Mouse (Mus musculus) adrenal gland, adult (tissue): ENCODE measurements at regions not wholly inside any gene's neighbourhood (a gene's known extent, or its start where the extent isn't known, plus 50 kb on each side); places are given as distances from the start of the nearest gene placed in this dataset.
"Not testable (repeated sequence)": the region's sequence is repeated elsewhere in the genome, so short reads cannot be mapped to it uniquely, and the experiment has no call there.

ENCODE experiments used
- DNase-seq, 2 experiments: peaks; one replicate each; pipeline ENCODE4 v3.0.0; 2022 to 2023; ENCODE audit warnings: low spot score in 1 of 2; ENCODE audit not compliant: inconsistent age in 2 of 2

DNA sequence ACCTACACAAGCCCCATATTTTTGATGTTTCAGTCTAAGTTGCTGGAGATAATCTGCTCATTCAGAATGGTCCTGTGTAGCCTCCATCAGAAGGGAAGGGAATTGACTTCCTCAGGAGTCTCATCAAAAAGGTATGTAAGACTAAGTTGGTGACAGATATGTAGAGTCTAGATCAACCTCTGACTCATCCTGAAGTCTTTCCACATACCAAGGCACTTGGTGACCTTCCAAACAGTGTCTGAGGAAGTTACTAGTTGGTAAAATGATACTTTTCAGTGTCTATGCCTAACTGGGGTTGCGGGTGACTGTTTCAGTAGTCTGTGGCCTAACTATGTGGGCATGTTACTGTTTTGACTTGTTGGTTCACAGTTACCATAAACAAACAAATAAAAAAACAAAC, 133.0 kb upstream of the Plcb4 start:
- peak in 1 of 2 experiments; percentile 52 for DNase-seq

DNA sequence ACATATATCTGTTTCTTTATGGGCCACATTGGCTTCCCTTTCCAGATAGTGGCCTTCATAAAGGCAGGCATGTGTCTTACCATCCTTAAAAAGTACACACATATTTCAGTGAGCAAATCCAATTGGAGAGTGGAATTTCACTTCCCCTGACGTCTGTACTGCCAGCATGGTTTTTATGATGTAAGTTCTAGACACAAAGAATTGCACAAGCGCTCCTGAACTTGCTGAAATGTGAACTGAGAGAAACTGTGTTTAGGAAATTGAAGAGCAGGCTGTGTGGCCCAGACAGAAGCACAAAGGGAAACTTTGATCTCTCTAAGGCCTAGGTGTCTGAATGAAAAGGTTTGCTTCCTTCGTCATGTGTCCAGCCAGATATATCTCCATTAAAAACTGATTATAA, 129.2 kb upstream of the Plcb4 start:
- no peak for DNase-seq

DNA sequence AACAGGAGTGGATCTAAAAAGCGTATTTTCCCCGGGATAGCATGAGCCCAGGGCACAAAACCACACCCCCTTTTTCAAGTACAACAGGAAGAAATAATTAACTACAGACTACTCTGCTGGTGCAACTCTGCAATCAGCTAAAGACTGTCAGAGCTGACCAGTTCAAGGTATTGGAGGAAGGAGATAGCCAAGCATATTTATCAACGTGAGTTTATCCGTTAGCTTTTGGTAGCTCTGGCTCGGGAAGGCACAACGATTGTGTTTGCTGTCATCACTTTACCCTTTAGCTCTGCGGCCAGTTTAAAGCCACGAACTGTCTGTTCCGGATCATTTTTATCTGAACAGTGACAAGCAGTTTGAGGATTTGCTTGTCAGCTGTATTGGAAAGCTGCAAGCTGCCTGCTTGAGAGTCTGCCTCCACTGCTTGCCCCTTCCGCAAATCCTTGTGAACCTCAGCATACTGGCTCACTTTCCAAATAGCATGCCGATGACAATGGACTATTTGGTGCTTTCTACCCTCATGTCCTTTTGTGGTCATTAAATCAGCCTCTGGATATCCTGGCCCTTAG, 122.4 kb upstream of the Plcb4 start:
- peak; percentile 20 to 71 for DNase-seq

DNA sequence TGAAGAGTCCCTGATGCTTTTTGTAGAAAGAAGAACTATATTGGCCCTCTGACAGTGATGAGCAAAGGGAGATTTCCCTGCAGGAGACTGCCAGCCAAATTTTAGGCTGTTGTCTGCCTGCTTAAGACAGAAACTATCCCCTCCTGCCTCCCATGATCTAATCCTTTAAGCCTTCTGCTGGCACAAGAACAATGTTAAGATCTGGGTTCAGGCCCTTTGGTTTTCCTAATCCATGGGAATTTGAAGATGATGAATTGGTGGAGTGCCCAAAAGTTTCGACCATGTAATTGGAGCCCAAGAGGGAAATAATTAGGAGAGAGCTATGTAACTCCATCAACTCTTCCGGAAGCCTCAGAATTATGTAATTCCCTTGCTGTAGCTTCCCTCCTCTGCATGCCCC, 120.8 kb upstream of the Plcb4 start:
- peak in 1 of 2 experiments; percentile 29 for DNase-seq

DNA sequence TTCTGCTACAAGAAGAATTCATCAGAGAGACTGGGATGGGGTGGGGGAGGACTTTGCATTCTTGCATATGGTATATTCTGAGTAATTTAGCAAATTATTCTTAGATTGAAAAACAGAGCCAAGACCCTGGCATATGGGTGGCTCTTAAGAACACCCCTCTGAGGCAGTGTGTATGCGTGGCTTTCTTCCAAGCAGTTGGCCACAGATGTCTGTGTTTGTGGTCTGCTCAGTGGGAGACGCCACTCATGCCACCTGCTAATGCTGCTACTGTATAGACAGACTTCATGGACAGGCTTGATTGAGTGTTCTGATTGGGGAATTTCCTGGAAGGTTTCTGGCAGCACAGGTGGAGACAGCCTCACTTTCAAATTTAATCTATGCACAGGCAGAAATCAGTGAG, 117.8 kb upstream of the Plcb4 start:
- no peak for DNase-seq

DNA sequence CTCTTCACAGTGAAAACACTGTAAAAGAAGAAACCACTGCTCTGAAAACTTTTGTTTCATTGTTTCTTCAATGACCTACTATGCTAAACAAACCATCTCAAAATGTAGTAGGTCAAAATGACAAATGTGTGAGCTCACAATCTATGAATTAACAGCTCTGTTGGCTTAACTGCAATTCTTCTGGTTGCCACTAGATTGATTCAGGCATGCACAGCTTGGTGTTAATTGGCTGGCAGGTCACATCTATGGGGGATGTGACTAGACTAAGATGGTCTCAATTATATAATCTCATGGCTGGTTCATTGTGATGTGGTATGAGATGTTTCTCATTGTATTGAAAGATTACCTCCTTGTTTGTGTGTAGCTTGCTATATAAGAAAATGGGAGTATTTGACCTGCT, 116.9 kb upstream of the Plcb4 start:
- no peak for DNase-seq

DNA sequence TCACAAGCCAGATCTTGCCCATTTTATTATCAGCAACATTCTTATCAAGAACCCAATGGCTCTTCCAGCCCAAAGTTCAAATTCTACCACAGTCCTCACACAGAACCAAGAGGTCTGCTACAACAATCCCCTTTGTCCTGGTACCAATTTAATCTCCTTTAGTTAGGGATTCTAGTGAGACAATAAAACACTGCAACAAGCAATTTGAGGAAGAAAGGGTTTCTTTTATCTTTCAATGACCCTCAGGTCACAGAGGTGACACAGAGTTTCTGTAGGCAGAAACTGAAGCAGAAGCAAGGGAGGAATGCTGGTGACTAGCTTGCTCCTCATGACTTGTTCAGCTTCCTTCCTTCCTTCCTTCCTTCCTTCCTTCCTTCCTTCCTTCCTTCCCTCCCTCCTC, 113.9 kb upstream of the Plcb4 start:
- DNase-seq = no peak

DNA sequence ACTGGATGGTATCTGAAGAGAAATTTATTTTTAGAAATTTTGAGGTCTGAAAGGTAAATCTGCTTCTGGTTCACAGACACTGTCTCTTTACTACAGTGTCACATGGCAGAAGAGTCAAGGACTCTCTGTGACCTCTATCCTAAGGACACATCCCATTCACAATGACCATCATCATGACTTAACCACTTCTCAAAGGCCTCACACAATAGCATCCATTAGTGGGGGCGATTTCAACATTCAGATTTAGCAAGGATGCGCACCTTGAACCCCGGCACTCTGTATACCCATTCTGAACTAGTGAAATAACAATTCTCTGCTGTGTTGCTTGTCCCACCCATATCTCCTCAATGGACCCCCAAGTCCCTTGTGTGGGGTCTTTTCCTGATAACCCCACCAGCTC, 110.8 kb upstream of the Plcb4 start:
- no peak for DNase-seq

DNA sequence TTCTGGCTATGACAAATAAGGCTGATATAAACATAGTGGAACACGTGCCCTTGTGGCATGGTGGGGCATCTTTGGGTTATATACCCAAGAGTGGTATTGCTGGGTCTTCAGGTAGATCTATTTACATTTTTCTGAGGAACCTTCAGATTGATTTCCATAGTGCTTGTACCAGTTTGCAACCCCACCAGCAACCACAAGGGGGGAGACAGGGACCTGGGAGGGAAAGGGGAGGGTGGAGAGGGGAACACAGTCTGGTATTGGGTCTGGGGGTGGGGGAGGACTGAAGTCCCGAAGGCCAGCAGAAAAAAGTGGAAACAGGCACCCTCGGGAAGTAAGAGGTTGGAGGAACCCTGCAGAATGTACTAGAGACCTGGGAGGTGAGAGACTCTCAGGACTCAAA, 105.8 kb upstream of the Plcb4 start:
- peak in 1 of 2 experiments; percentile 42 for DNase-seq

DNA sequence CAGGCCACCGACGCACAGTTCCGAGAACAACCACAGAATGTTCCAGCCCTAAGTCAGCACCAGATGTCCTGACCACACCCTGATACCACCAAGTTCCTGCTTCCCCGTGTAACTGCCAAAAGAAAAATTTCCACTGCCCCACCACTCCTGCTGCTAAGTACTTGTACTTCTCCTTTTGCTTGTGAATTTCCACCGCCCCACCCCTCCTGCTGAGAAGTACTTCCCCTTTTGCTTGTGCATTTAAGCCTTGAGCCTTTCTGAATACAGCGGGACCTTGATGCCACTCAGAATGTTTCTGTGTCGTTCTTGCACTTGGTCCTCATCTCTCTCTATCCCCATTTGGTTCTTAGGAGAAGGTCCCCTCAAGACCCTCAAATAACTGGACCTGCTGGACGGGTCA, 100.8 kb upstream of the Plcb4 start:
- not testable (repeated sequence) for DNase-seq

DNA sequence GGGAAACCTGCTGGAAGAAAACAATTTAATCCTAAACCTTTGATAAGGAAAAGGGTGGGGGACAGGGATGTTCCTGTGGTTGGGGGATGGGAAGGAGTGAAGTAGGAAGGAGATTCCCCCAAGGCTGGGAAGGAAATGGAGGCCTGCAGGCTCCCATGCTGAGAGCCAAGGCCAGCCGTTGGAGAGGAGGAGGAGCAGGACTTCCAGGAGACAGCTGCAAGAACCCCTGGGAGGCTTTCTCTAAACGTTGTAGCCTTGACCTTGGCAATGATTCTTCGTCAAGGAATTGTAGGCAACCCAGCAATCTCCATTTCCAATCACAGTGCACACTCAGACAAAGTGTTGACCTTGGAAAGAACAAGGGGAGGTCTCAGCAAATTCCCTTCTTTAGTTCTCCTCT, 99.5 kb upstream of the Plcb4 start:
- peak in 1 of 2 experiments; percentile 58 for DNase-seq

DNA sequence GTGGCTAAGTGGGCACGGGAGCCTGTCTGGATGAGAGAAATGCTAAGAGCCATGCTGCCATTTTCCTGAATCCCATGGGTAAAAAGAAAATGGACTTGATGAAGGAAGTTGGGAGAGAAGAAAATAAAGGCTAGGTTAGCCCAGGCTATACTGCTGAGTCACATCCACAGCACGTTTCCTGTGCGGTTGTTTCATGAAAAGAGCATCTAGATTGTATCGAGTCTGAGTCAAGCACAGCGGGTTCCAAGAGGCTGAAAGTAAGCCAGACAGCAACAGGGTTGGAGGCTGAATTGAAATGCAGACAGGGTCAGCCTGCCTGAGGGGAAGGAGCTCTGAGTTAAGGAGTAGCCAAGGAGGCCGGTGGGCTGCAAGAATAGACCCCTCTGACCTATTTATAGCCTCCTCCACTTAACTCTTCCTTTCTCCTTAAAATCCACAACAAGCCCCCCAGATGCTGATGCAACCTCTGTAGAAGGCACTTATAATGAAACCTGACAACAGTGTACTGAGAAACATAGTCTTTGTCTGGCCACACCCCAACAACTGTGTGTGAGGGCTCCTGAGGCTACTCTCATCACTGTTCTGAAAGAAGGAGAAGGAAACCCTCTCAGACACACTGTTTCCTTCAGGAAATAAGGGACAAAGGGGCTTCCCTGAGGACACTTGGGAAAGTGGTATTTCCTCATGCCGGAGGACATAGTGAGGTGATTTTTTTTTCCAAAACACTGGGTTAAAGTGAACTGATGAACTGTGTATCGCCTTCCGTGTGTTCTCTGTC, 98.7 kb upstream of the Plcb4 start:
- peak in 1 of 2 experiments; percentile 48 for DNase-seq

DNA sequence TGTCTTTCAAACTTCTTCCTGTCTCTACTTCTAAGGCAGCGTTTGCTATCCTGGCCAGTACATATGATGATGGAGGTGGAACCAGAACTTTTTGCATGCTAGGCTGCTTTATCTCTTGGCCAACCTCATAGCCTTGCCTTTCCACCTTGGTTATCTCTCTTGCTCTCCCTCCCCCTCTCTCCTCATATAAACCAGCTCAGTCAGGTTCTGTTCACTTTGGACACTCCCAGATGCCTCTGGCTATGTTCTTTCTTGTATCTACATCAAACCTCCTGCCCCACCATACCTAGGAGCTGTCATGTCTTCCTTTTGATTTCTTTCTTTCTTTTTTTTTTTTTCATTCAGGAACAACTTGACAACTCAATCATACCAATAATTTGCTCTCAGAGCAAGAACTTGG, 98.0 kb upstream of the Plcb4 start:
- DNase-seq = peak in 1 of 2 experiments; percentile 27

DNA sequence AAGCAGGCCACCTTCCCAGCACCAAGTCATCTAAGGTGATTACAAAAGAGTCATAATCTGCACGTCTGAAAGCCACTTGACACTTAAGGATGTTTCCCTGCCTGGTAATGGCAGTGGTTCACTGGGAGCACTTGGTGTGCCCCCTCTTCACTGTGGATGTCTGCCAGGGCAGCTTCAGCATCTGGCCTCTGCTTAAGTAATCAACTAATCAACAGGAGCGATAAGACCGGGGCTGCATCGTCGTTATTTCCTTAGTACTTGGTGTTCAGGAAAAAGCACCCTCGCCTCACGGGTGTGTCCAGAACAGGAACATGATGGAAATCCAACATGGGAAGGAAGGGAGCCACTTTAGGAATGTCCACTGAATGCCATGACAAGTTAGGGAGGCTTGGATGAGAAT, 97.1 kb upstream of the Plcb4 start:
- peak; percentile 42 to 71 for DNase-seq

DNA sequence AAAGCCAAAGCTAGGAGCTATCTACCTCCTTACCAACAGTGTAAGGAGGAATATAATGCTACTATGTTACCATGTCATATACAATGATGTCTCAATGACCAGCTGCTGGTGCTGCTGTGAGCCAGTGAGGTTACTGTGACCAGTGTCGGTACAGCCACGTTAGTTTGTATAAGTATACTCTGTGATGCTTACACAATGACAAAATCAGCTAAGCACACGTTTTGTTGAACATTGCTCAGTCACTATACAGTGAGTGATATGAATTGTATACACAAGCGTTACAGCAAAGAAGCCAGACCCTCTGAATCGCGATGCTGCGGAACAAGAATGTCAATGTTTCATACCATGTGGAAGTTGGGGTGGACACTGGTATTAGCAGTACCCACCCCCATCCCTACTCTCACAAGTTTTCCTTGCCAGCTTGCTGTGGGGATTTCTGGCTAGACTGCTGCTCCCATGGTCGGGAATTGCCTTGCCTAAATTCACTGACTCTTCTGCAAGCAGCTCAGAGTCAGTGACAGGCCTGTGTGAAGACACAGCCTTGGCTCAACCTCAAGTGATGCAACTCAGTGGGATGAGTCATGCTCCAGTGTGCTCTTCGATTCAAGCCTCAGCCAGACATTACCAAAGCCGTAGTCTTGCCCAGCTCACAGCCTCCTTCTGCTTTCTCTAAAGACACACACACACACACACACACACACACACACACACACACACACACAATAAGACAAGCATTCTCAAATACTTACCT, 96.5 kb upstream of the Plcb4 start:
- DNase-seq = peak; percentile 89 to 95

DNA sequence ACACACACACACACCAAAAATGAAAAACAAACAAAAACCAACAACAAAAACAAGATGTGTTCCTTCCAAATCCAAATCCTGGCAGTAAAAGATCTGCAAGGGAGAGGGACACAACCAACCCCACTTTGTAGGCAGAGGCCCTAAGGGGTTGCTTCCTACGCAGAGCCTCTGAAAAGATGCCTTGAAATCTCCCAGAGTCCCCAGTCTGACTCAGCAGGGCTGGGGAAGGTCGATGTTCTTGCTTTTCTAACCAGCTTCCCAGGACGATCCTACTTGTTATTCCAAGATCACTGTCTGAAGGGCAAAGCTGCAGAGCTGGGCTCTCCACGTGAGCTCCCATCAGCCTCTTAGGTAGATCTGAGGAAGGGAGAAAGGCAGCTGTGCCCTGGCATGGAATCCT, 94.6 kb upstream of the Plcb4 start:
- peak in 1 of 2 experiments; percentile 67 for DNase-seq

DNA sequence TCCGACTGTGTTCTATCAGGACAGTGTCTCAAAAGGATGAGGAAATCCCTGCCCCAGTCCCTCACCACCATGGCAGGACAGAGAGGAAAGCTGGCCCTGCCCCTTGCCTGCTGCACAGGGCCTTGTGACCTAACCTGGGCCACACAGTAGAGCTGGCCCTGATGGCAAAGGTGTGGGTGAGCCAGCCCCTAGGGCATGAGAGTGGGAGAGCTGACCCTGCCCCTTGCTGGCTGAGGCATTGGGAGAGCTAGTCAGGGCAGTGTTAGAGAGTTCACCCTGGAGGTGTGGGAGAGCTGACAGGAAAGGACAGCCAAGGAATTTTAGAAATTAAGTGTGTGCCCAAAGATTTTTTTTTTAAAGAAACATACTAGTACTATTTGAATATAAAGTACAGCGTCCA, 90.5 kb upstream of the Plcb4 start:
- DNase-seq = no peak

DNA sequence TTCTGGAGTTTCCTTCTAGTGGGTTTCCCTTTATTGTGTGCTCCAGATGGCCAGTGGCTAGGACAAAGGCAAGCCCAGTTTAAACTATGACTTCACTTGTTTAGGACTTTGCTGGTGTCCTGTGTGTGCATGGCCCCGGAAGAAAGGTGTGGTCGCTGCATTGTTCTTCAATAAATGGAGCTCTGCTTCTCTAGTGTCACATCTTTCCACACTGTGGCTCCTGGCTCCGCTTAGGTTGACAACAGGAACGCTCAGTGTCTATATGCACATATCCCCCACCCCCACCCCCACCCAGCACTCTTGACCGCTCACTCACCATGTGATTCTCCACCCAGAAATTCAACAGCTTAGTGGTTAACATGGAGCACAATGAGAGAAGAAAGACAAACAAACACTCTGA, 87.2 kb upstream of the Plcb4 start:
- DNase-seq = no peak

DNA sequence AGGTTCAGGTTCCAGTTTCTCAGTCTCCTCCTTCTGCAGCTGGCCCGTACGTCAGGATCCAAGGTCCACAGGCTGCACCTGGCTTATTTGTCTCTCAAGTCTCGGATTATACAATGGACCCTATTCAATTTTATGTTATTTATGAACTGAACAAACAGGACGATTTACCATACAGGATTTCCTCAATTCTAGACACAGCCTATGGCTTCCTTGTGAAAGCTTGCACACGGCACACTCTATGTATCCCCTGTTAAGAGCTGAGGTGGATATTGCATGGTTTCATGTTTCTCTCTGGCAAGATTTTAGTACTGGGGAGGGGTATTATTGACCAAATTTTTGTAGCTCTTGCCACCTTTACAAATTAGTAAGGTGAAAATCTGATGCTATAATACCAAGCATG, 81.6 kb upstream of the Plcb4 start:
- no peak for DNase-seq

DNA sequence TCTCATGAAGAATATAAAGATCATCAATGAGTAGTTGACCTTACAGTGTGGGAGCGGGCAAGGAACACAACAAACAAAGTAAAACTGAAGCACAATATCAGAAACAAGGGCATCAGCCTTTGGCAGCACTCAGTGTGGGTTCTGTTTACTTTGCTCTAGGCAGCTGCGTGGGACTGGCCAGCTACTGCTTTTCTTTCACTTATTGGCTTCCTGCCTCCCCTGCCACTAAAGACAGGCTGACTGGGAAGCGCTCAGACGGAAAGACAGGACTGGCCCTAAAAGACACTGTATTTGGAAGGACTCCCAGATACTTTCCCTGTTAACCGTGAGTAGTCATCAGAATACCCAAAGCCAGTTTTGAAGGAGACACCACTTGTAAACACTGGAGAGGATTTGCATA, 80.7 kb upstream of the Plcb4 start:
- DNase-seq = peak in 1 of 2 experiments; percentile 44

DNA sequence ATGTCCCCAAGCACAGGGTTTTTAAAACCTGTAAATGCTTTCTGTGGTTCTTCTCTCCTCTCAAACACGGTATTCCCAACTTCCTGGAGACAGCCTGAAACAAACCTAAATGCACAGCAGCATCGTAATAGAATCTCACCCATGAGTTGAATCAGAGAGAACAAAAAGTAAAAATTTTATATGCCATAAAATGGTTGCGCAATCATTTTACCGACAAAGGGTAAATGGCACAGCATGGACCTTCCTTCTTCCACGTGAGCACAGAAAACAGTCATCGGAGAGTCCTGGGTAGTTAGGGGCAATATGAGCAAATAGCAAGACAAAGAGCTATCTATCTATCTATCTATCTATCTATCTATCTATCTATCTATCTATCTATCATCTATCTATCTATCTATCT, 79.3 kb upstream of the Plcb4 start:
- no peak for DNase-seq

DNA sequence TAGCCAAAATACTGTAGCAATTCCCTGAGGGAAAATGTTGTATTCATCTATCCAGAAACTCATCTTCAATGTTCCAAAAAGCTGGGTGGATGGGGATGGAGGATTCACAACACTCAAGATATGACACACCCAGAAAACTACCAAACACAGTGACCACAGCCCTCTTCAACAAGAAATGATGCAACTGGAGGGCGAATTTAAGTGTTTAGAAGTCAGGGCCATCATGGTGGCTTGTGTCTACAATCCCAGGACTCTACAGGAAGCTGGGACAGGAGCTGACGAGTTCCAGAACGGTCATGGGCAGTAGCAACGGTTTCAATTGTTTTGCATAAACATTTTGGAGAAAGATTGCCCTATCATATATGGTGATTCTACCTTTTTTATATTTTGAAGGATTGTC, 78.8 kb upstream of the Plcb4 start:
- no peak for DNase-seq
